Mouse (Mus musculus) kidney, postnatal 10 days (tissue): ENCODE measurements around the gene Myzap.

Experiments
- DNase-seq: peaks from one replicate; pipeline ENCODE4 v3.0.0; 2021; ENCODE audit warnings: mixed read lengths

The Myzap gene

DNA sequence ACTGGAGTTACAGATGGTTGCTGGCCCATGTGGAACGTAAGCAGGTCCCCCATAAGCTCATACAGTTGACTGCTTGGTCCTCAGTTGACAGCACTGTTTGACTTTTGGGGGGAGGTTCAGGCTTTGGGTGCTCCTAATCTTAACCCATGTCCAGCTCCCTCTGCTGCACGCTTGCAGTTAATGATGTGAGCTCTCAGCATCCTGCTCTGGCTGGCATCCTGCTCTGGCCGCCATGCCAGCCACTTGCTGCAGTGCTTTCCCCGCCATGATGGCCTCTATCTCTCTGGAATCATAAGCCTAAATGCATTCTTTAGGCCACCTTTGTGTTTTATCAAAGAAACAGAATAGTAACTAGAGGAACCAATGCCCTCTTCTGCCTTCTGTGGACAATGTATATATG lies 116.6 kb downstream of the Myzap start:
- DNase-seq = no peak

GRCm38 (mm10) chr9:71467434-71467833 lies 124.7 kb downstream of the Myzap start:
- DNase-seq = no peak

- peak; percentile 67 for DNase-seq
Observed at GRCm38 (mm10) chr9:71466111-71466510, 126.0 kb downstream of the Myzap start.

GRCm38 (mm10) chr9:71463072-71463667 lies 129.0 kb downstream of the Myzap start:
- no peak for DNase-seq

DNA sequence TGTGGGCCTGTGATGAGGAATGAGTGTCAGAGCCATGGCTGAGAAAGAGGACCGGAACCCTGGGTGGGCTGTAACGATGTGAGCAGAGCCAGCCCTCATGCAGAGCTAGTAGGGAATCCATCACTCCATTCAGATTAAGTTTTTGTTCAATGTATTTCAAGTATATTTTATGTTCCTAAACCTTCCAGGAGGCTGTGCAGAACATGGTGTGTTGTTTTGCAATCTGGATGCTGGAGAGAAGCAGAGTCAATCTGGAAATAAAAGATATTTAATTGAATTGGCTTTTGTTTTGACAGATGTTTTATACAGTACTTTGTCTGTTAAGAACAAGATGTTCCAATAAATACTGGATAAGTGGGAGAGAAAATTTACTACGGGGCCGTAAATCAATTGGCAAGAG lies 135.4 kb downstream of the Myzap start:
- DNase-seq = peak; percentile 44
